Comparison of ENCODE assay signal across 20 mouse cellular contexts in genomic region chr1:89094416-89094815, GRCm38 (mm10). TPM values are rescaled to one million over a fixed set of nuclear protein-coding genes. Genes with fewer than 3 reads are reported as not detected.
DNase-seq lines count a peak whose midpoint lies in the region; ATAC-seq lines count a peak whose summit lies in the region.
"Had no signal": no experiment of that assay in that cellular context is flagged by ENCODE, and none has a peak within 500 bp of the region (broad histone marks: within the 10 kb centered on the region; RNA-seq: fewer than 3 reads in every experiment).

No protein-coding gene starts in this region.

- H3K4me2 ChIP-seq in heart, embryonic 12.5 days = no peak overlapping the region
- H3K4me2 ChIP-seq in hindbrain, embryonic 14.5 days (replicated peaks) = no peak overlapping the region
- H3K4me2 ChIP-seq in hindbrain, embryonic 12.5 days (replicated peaks) = no peak overlapping the region
- no peak overlapping the region for H3K4me2 ChIP-seq in lung, embryonic 16.5 days (ENCODE audit: low read depth, low read length)
- H3K4me2 ChIP-seq: embryonic facial prominence, embryonic 15.5 days; midbrain, embryonic 11.5 days; neural tube, embryonic 12.5 days had no signal

- H3K4me1 ChIP-seq in heart, embryonic 12.5 days (replicated peaks) = peaks cover 70% of the 10 kb centered on the region
- peaks cover 31% of the 10 kb centered on the region for H3K4me1 ChIP-seq in hindbrain, embryonic 14.5 days (replicated peaks; ENCODE audit: control insufficient read depth, insufficient read depth, low read length)
- H3K4me1 ChIP-seq in hindbrain, embryonic 12.5 days = peaks cover 60% of the 10 kb centered on the region
- peaks cover 56% of the 10 kb centered on the region for H3K4me1 ChIP-seq in lung, embryonic 16.5 days (replicated peaks; ENCODE audit: control insufficient read depth, insufficient read depth, low read length)

- no peak overlapping the region for H3K4me3 ChIP-seq in heart, embryonic 12.5 days
- no peak overlapping the region for H3K4me3 ChIP-seq in hindbrain, embryonic 14.5 days (replicated peaks; ENCODE audit: low read length)
- no peak overlapping the region for H3K4me3 ChIP-seq in hindbrain, embryonic 12.5 days
- H3K4me3 ChIP-seq in lung, embryonic 16.5 days (ENCODE audit: low read length) = no peak overlapping the region
- H3K4me3 ChIP-seq: embryonic facial prominence, embryonic 15.5 days; left cerebral cortex, adult 2 months; neural tube, embryonic 12.5 days had no signal

- DNase-seq in heart, adult 8-10 months (ENCODE audit: low spot score) = no peak
- DNase-seq in hindbrain, embryonic 14.5 days (ENCODE audit: low spot score) = no peak
- DNase-seq in lung, postnatal 25 days (ENCODE audit: low spot score) = no peak
- peak; percentile 44 for DNase-seq in mesoderm, embryonic 11.5 days (ENCODE audit: low read depth, low spot score)
- DNase-seq: cerebellum, adult 2 months; cerebellum, postnatal 36 days; gastrocnemius, postnatal 25 days; kidney, adult 11 months; layer of hippocampus, adult 9-11 months; left cerebral cortex, postnatal 4 days; lung, adult 18-20 months; thymus, postnatal 36 days had no signal

- H3K27me3 ChIP-seq in heart, embryonic 12.5 days (replicated peaks) = no peaks in the 10 kb centered on the region
- no peaks in the 10 kb centered on the region for H3K27me3 ChIP-seq in hindbrain, embryonic 14.5 days (ENCODE audit: control insufficient read depth, insufficient read depth, low read length)
- H3K27me3 ChIP-seq in hindbrain, embryonic 12.5 days = no peaks in the 10 kb centered on the region
- no peaks in the 10 kb centered on the region for H3K27me3 ChIP-seq in lung, embryonic 16.5 days (ENCODE audit: control insufficient read depth, insufficient read depth, low read depth, low read length)
- H3K27me3 ChIP-seq: embryonic facial prominence, embryonic 15.5 days; neural tube, embryonic 12.5 days had no signal

- H3K36me3 ChIP-seq in heart, embryonic 12.5 days = no peaks in the 10 kb centered on the region
- H3K36me3 ChIP-seq in hindbrain, embryonic 14.5 days (replicated peaks; ENCODE audit: control insufficient read depth, insufficient read depth) = no peaks in the 10 kb centered on the region
- no peaks in the 10 kb centered on the region for H3K36me3 ChIP-seq in hindbrain, embryonic 12.5 days
- no peaks in the 10 kb centered on the region for H3K36me3 ChIP-seq in lung, embryonic 16.5 days (ENCODE audit: control insufficient read depth, insufficient read depth, low read length)
- H3K36me3 ChIP-seq: embryonic facial prominence, embryonic 15.5 days; neural tube, embryonic 12.5 days had no signal

- 0 out of 2 replicates have a peak, but pooled peaks have one; percentile 37 for ATAC-seq in heart, embryonic 12.5 days (ENCODE audit: insufficient number of reproducible peaks, low FRiP score)
- peak; percentile 38; the same call in 1 of the 2 replicates for ATAC-seq in hindbrain, embryonic 14.5 days (ENCODE audit: low FRiP score)
- ATAC-seq in hindbrain, embryonic 12.5 days (ENCODE audit: low FRiP score) = no peak; the same call in 1 of the 2 replicates
- ATAC-seq in lung, embryonic 16.5 days (ENCODE audit: low read depth) = no peak

- H3K27ac ChIP-seq in heart, embryonic 12.5 days (ENCODE audit: poor library complexity, severe bottlenecking) = peak overlapping the region; percentile 62
- H3K27ac ChIP-seq in hindbrain, embryonic 14.5 days = no peak overlapping the region
- H3K27ac ChIP-seq in hindbrain, embryonic 12.5 days = no peak overlapping the region
- no peak overlapping the region for H3K27ac ChIP-seq in lung, embryonic 16.5 days (ENCODE audit: low read length)
- H3K27ac ChIP-seq: embryonic facial prominence, embryonic 15.5 days; left cerebral cortex, adult 2 months; macrophage; neural tube, embryonic 12.5 days had no signal

- no peaks in the 10 kb centered on the region for H3K9me3 ChIP-seq in heart, embryonic 12.5 days (replicated peaks)
- no peaks in the 10 kb centered on the region for H3K9me3 ChIP-seq in hindbrain, embryonic 14.5 days (ENCODE audit: control insufficient read depth, low read length)
- no peaks in the 10 kb centered on the region for H3K9me3 ChIP-seq in hindbrain, embryonic 12.5 days (replicated peaks)
- no peaks in the 10 kb centered on the region for H3K9me3 ChIP-seq in lung, embryonic 16.5 days (ENCODE audit: control insufficient read depth, low read length)
- H3K9me3 ChIP-seq: embryonic facial prominence, embryonic 15.5 days; neural tube, embryonic 12.5 days had no signal

- WGBS in heart, embryonic 12.5 days = 48% methylated on average over 4 of the region's 4 CpGs
- WGBS in hindbrain, embryonic 14.5 days = 63% methylated on average over 4 of the region's 4 CpGs
- WGBS in hindbrain, embryonic 12.5 days = 58% methylated on average over 4 of the region's 4 CpGs
- WGBS in lung, embryonic 16.5 days = 46% methylated on average over 4 of the region's 4 CpGs

- H3K9ac ChIP-seq in heart, embryonic 12.5 days = 0 out of 2 replicates have a peak overlapping the region, but pooled peaks have one; percentile 23
- H3K9ac ChIP-seq in hindbrain, embryonic 14.5 days = no peak overlapping the region
- H3K9ac ChIP-seq in hindbrain, embryonic 12.5 days = no peak overlapping the region
- H3K9ac ChIP-seq in lung, embryonic 16.5 days (ENCODE audit: low read length) = peak overlapping the region; percentile 28; the same call in 1 of the 2 replicates
- H3K9ac ChIP-seq: embryonic facial prominence, embryonic 15.5 days; neural tube, embryonic 12.5 days had no signal

RNA-seq across cellular contexts. Expression of gene Sh3bp4, which starts 24.2 kb away (rescaled TPM):
- 25.8 and 28.1 TPM in 2 replicates for polyA plus RNA-seq in heart, embryonic 12.5 days (2016; fragmentation: Nextera tagmentation; extraction: Ambion mirVana)
- 10 to 100 TPM in 2 of 4 experiments, 1 to 10 TPM in 2; 7.2 to 13.4 (median 9.7) TPM for total RNA-seq in heart, adult 8-10 months (2022)
- 15.5 and 15.7 TPM in 2 replicates for polyA plus RNA-seq in hindbrain, embryonic 14.5 days (2014; fragmentation: Nextera tagmentation; extraction: Ambion mirVana)
- polyA plus RNA-seq in hindbrain, embryonic 12.5 days (2016; fragmentation: Nextera tagmentation; extraction: Ambion mirVana) = 28.0 and 31.4 TPM in 2 replicates
- 26.4 and 27.8 TPM in 2 replicates for polyA plus RNA-seq in lung, embryonic 16.5 days (2015; fragmentation: Nextera tagmentation; extraction: Ambion mirVana)

Comparison
In these comparisons a context has a peak if more than half of its experiments do, and no peak if none do; other contexts are left out.
1. ATAC-seq: peak in heart, embryonic 12.5 days (single experiment) and hindbrain, embryonic 14.5 days (single experiment); none in hindbrain, embryonic 12.5 days (single experiment) and lung, embryonic 16.5 days (single experiment).
2. H3K9ac ChIP-seq: peak in heart, embryonic 12.5 days (single experiment) and lung, embryonic 16.5 days (single experiment); none in hindbrain, embryonic 14.5 days (single experiment) and hindbrain, embryonic 12.5 days (single experiment).